Mouse (Mus musculus) bone marrow, adult 2 months (tissue): ENCODE measurements around the gene Ccng2. TPM values are rescaled to one million over a fixed set of nuclear protein-coding genes. Genes with fewer than 3 reads are reported as not detected.

Experiments
- H3K27ac ChIP-seq: fragments of 200-500 bp; 2 replicates; pipeline ENCODE4 v1.5.1; 2012; ENCODE audit warnings: low read depth, mild to moderate bottlenecking, control low read depth, inconsistent platforms, low read length; ENCODE audit not compliant: control insufficient read depth, poor library complexity, insufficient read depth
- H3K4me1 ChIP-seq: fragments of 200-500 bp; 2 replicates; pipeline ENCODE4 v1.6.1; 2011; ENCODE audit warnings: low read length; ENCODE audit not compliant: control insufficient read depth, insufficient read depth
- H3K4me3 ChIP-seq: fragments of 200-500 bp; replicated peaks from 2 replicates; pipeline ENCODE3; 2011; ENCODE audit warnings: mild to moderate bottlenecking, low read depth, low read length, control low read depth; ENCODE audit not compliant: control insufficient read depth
- CTCF ChIP-seq: fragments of 200-500 bp; IDR thresholded peaks from 2 replicates; pipeline ENCODE4 v1.5.1; 2011; ENCODE audit warnings: low read length, control low read depth; ENCODE audit not compliant: control insufficient read depth, insufficient read depth
- POLR2A ChIP-seq: fragments of 200-500 bp; IDR thresholded peaks from 2 replicates; pipeline ENCODE4 v1.6.1; 2011; ENCODE audit warnings: low read depth, mild to moderate bottlenecking, control low read depth, low read length, borderline replicate concordance; ENCODE audit not compliant: control insufficient read depth
- WGBS: fragments of 180-500 bp; shearing (Covaris S2); methylation state at CpG from one replicate; pipeline ENCODE4 v1.1.7; 2018; 5-methylcytosine and 5-hydroxymethylcytosine counted together
- polyA plus RNA-seq: library from polyadenylated mRNA; stranded (reverse); fragments of >200 nt; gene quantifications from 2 replicates; pipeline ENCODE4 v1.2.4, GENCODE M21; 2011; ENCODE audit warnings: low replicate concordance; ENCODE audit not compliant: missing spikeins, insufficient read depth, insufficient read length

Gene Ccng2
- polyA plus RNA-seq, 1 experiment: 11.7 TPM

DNA sequence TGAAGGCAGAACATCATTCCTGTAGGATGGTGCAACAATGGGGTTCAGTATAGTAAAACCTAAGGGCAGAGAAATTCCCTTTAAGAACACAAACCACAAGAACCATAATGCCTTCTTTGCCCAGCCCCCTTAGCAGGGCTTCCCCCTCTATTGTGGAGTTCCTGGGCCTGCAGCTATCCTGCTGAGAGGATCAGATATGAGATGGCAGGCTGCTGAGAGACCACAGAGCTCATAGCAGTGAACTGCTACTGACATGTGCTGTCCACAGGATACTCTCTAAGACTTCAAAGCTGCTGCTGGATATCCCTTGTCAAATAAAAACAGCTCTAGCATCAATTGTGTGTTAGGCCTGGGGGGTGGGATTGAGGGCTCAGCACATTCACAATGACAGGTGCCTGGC lies 21.5 kb downstream of the Ccng2 start:
- Histone ChIP-seq H3K4me1 (no peaks in the 10 kb centered on the region), H3K4me3 (no peak overlapping the region), H3K27ac (no peak overlapping the region)
- TF ChIP-seq POLR2A (no peak), CTCF (no peak)

DNA sequence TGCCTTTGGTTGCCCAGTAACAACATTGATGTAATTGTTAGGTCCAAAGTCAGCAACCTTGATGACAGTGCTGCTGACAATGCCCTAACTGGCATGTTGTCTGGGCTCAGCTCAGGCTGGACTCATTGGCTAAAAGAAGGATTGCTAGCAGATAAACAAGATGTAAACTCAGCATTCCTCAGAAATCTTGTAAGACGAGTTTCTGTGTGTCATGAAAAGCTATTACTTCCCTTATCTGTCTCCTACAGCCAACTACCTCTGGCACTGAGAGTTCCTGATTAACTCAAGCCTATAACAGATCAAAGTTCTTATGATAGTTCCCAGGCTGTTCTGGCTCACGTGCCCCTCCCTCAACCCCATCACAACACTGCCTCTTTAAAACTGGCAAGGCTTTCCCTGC lies 23.2 kb downstream of the Ccng2 start:
- Histone ChIP-seq H3K4me1 (no peaks in the 10 kb centered on the region), H3K27ac (no peak overlapping the region), H3K4me3 (no peak overlapping the region)
- WGBS: 34% methylated on average over 2 of the region's 2 CpGs
- TF ChIP-seq POLR2A (no peak), CTCF (no peak)

DNA sequence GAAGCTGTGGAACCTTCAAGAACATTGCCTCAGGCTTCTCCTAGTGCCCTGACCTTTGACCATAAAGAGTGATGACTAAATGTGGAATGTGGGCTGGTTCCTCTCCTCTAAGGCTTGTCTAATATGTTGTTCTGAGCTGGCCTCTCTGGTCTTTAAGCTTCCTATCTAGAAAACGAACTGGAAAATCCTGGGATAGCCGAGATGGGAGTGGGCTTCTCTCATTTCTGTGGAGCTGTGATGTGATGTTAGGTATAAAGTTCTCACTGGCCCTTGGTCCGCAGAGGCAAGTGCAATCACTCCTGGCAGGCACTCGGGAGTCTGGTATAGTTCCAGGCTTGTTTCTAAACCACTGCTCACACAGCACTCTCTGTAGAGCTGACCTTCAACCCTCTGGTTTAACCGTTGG lies 29.3 kb downstream of the Ccng2 start:
- 69% methylated on average over 5 of the region's 5 CpGs for WGBS
- Histone ChIP-seq H3K4me1 (no peaks in the 10 kb centered on the region), H3K4me3 (no peak overlapping the region), H3K27ac (no peak overlapping the region)
- TF ChIP-seq CTCF: no peak
- no peak for TF ChIP-seq POLR2A

DNA sequence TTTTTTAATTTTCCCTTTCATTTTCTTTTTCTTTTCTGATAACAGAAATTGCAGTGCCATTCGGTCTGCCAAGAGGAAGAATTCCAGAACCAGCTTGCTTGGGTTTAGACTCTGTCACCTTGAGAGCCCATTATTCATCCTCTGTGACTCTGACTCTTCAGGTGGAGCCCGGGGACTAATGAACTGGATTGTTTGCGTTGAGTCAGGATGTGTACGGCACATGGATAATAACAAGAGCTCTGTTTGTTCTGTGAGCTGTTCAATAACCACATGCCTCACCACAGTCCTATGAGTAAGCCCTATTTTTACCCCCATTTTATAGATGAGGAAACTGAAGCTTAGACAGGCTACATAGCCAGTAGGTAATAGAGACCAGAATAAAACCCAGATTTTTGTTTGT lies 29.7 kb downstream of the Ccng2 start:
- no peak overlapping the region for H3K27ac ChIP-seq
- TF ChIP-seq CTCF (no peak), POLR2A (no peak)
- H3K4me3 ChIP-seq: no peak overlapping the region
- WGBS: 68% methylated on average over 4 of the region's 4 CpGs
- H3K4me1 ChIP-seq: no peaks in the 10 kb centered on the region

DNA sequence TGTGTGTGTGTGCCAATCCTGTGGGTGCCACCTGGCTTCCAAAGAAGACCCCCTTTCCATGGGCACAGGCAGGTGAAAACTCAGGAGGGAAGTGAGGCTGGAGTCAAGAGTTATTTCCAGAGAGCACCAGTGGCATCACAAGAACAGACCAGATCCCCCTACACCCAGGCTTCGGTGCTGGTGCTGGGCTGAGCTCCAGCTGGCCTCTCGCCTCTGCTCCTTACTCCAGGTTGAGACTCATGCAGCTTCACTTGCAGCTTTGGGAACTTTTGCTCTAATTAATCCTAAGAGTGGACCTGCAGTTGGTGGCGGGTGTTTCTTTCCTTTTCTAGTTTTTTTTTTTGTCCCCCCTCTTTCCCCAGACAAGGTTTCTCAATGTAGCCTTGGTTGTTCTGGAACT lies 30.3 kb downstream of the Ccng2 start:
- Histone ChIP-seq H3K4me1 (no peaks in the 10 kb centered on the region), H3K4me3 (no peak overlapping the region), H3K27ac (no peak overlapping the region)
- TF ChIP-seq POLR2A (no peak), CTCF (no peak)
- 73% methylated on average over 3 of the region's 3 CpGs for WGBS

DNA sequence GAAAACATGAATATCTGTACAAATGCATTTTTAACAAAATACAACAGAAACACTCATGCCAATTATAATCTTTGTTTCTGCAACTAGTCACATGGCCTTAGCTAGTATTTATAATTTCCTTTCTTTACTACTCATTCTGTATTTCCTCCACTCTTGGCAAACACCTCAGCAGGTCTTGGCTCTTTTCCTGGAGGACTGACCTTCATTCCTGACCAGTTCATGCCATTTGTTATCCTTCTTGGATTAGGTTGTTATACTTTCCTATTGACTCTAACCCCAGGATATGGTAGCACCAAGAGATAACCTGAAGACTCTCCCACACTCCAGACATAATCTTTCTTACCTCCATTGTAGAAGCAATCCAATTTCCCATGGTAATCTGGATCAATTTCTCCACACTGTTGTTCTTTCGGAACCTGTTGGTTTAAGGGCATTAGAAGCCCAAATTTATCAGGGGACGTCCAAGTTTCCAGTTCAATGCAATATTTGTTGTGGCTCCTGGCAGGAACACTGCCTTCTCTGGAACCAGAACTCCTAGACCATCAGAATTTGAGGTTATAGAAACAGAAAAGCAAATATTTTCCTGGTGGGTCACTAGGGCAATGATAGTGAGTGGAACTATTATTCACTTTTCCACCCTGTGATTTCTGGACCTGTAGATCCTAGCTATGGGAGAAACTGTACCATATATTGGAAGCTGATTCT lies 38.2 kb downstream of the Ccng2 start:
- WGBS: 77% methylated on average over 2 of the region's 2 CpGs
- Histone ChIP-seq H3K4me3 (no peak overlapping the region), H3K27ac (no peak overlapping the region), H3K4me1 (no peaks in the 10 kb centered on the region)
- TF ChIP-seq CTCF (no peak), POLR2A (no peak)

DNA sequence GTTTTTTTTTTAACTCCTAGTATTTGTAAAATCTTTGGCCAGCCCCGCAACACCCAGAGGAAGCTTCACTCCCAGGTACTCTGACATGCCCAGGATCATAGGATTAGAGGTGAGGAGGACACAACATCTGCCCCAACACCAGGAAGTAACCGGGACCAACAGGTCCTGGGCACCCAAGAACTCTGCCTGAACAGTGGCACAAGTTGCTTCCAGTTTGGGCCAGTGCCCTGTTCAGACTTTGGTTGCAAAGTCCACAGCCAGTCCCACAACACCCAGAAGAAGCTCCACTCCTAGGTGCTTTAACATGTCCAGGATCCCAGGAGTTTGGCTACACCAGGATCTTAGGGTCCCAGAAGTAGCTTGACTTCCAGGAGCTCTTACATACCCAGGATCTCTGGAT lies 41.9 kb downstream of the Ccng2 start:
- Histone ChIP-seq H3K27ac (no peak overlapping the region), H3K4me1 (no peaks in the 10 kb centered on the region), H3K4me3 (no peak overlapping the region)
- 81% methylated on average over 2 of the region's 2 CpGs for WGBS
- no peak for TF ChIP-seq POLR2A
- TF ChIP-seq CTCF: no peak

DNA sequence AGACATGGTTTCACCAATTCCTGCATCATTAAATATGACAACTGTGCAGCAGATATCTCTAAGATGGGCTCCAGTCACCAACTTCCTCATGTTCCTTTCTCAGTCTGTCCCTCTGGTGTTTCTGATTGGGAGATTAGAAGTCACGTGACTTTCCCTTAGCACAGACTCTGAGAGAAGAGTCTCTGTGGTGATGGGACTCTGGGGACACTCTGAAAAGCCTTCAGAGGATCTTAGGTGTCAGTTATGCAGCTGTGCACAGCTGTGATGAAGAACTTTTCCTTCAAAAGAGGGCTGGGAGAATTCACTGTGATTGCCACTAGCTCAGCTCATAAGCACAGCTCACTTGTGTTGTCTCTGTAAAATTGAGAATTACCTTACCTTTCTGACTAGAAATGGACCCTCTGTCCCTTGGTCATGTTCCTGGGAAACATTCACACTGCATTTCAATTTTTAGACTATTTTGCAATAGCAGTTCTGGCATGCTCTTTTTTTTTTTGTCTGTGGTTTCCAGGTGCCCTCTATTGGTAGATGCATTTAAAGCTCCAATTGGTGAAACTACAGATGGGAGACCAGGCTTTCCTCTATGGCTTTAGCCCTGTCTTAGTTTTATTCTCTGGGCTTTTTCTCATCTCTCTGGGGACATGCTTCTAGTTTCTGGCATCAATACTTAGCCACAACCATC lies 56.4 kb downstream of the Ccng2 start:
- Histone ChIP-seq H3K4me3 (no peak overlapping the region), H3K4me1 (no peaks in the 10 kb centered on the region), H3K27ac (no peak overlapping the region)
- TF ChIP-seq POLR2A (no peak), CTCF (no peak)
- 21% methylated on average over 1 of the region's 1 CpGs for WGBS

Other genes starting within 250 kb of the Ccng2 start
- gene Sowahb, start 222.2 kb upstream of the Ccng2 start, polyA plus RNA-seq: not detected in 2 replicates
- 28.0 and 55.8 TPM in 2 replicates for gene Sept11, start 173.8 kb upstream of the Ccng2 start, polyA plus RNA-seq
- 73.8 and 76.8 TPM in 2 replicates for gene Ccni, start 60.8 kb upstream of the Ccng2 start, polyA plus RNA-seq
- gene 2010109A12Rik, start 60.7 kb upstream of the Ccng2 start, polyA plus RNA-seq: 3.7 and 4.8 TPM in 2 replicates